Mouse (Mus musculus): ENCODE results near the gene Rps6ka4. TPM values are rescaled to one million over a fixed set of nuclear protein-coding genes. Genes with fewer than 3 reads are reported as not detected.

Rps6ka4 gene
- polyA plus RNA-seq, 1 experiment from 2014 or later: 4.9 TPM

DNA sequence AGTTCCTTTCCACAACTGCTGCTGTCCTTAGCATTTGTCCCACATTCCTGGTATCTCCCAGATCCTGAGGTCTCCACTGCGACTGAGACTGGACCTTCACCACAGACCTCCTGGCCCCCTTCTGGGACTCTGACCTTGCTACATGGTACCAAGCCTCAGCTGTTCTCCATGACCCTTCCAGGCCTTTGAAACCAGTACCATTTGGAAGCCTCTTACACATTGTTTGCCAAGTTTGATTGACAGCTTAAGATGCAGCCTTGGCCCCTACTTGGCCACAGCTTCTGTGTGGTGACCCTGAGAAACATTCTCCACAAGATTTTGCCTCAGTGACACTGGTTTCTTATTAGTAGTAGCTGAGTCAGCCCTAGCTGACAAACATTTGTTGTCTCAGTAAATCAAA is 1.9 kb upstream of the Rps6ka4 start:
- H3K27me3 ChIP-seq (ENCODE audit: poor library complexity, severe bottlenecking): peaks cover 100% of the 10 kb centered on the region
- no peaks in the 10 kb centered on the region for H3K9me3 ChIP-seq
- no peak for DNase-seq (ENCODE audit: extremely low spot score, low spot score)
- 64% methylated on average over 1 of the region's 1 CpGs for WGBS
- no peaks in the 10 kb centered on the region for H3K36me3 ChIP-seq (replicated peaks)
- peaks cover 25% of the 10 kb centered on the region for H3K4me1 ChIP-seq
- H3K27ac ChIP-seq: no peak overlapping the region
- H3K4me3 ChIP-seq: no peak overlapping the region

GRCm38 (mm10) chr19:6841292-6841597 is 809 bp upstream of the Rps6ka4 start:
- Histone ChIP-seq H3K4me3 (no peak overlapping the region), H3K36me3 (replicated peaks) (no peaks in the 10 kb centered on the region), H3K27me3 (ENCODE audit: poor library complexity, severe bottlenecking) (peaks cover 100% of the 10 kb centered on the region), H3K4me1 (peaks cover 22% of the 10 kb centered on the region), H3K27ac (no peak overlapping the region), H3K9me3 (no peaks in the 10 kb centered on the region)
- DNase-seq (ENCODE audit: extremely low spot score, low spot score): no peak
- 31% methylated on average over 3 of the region's 3 CpGs for WGBS

DNA sequence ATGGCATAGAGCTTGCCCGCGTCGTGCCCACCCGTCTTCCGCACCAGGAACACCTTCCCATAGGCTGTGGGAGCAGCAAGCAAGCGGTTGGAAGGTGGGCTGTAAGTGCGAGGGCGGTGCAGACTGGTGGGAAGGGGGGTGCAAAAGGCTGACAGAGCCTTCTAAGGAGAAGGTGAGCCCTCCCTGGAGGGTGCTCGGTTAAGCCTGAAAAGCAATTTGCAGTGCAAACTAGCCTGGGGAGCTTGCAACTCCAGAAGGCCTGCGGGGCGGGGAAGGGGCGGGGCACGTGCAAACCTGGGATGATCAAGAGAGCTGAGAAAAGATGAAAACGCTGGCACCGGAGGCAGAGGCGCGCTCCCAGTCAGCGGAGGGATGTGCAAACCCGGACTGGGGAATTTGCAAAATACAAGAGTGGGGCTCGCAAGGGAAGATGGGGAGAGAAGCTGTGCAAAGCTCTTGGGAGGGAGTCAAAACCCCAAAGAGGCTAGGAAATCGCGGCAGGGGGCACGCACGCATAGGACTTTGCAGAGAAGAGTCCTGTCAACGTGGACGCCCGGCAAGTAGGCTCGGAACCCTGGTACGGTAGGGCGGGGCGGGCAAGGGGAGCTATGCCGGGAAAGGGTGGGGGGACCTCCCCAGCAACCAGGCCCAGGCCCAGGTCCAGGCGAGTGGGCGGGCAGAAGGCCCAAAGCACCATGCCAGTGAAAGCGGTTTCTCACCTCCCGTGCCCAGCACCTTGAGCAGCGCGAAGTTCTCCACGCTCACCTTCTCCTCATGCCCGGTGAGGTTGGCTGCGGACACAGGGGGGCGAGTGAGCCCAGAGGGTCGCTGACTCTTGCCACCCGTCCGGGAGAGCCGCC is 591 bp downstream of the Rps6ka4 start:
- DNase-seq (ENCODE audit: extremely low spot score, low spot score): peak; percentile 38
- peak overlapping the region; percentile 81 for H3K27ac ChIP-seq
- H3K4me3 ChIP-seq: peak overlapping the region; percentile 77
- no peaks in the 10 kb centered on the region for H3K9me3 ChIP-seq
- WGBS: under 1% methylated on average over 46 of the region's 46 CpGs
- peaks cover 22% of the 10 kb centered on the region for H3K4me1 ChIP-seq
- H3K36me3 ChIP-seq (replicated peaks): no peaks in the 10 kb centered on the region
- H3K27me3 ChIP-seq (ENCODE audit: poor library complexity, severe bottlenecking): peaks cover 100% of the 10 kb centered on the region

DNA sequence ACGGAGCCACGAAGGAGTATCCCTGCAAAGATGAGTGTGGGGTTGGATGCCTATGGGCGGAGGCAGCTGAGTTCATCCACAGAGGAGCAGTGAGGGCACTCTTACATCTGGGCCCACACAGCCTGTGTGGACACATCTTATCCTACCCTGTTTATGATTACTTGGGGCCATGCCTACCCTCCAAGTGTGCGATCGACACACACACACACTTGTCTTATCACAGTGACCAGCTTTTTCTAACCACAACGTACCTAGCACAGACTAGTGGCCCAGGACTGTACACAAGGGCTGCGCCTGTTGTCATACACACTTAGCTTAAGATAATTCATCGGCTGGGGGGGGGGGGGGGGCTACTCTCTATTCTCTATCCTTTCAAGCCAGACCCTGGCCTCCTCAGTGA is 8.1 kb downstream of the Rps6ka4 start:
- 84% methylated on average over 8 of the region's 8 CpGs for WGBS
- Histone ChIP-seq H3K9me3 (no peaks in the 10 kb centered on the region), H3K4me1 (peaks cover 28% of the 10 kb centered on the region), H3K27ac (no peak overlapping the region), H3K27me3 (ENCODE audit: poor library complexity, severe bottlenecking) (peaks cover 95% of the 10 kb centered on the region), H3K36me3 (replicated peaks) (no peaks in the 10 kb centered on the region), H3K4me3 (no peak overlapping the region)
- DNase-seq (ENCODE audit: extremely low spot score, low spot score): no peak

DNA sequence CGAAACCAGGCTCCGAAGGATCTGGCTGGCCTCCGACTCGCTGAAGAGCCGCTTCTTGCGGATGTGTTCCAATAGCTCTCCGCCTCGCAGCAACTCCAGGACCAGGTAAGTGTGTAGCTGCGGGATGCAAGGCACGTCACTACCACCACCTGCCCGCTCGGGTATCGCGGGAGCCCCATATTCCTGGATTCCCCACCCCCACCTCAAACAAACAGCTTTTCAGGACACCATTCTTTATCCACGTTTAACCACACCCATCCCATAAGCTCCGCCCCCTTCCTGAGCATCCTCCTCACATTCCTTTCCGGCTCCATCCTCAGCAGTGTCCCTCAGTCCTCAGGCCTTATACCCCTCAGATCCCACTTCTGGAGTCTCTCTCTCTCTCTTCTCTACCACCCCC is 9.1 kb downstream of the Rps6ka4 start:
- peak overlapping the region; percentile 53 for H3K4me3 ChIP-seq
- H3K9me3 ChIP-seq: no peaks in the 10 kb centered on the region
- H3K4me1 ChIP-seq: peaks cover 28% of the 10 kb centered on the region
- no peak for DNase-seq (ENCODE audit: extremely low spot score, low spot score)
- H3K36me3 ChIP-seq (replicated peaks): no peaks in the 10 kb centered on the region
- H3K27me3 ChIP-seq (ENCODE audit: poor library complexity, severe bottlenecking): peaks cover 93% of the 10 kb centered on the region
- no peak overlapping the region for H3K27ac ChIP-seq
- 4% methylated on average over 17 of the region's 17 CpGs for WGBS

GRCm38 (mm10) chr19:6830556-6831316 is 9.7 kb downstream of the Rps6ka4 start:
- peaks cover 89% of the 10 kb centered on the region for H3K27me3 ChIP-seq (ENCODE audit: poor library complexity, severe bottlenecking)
- WGBS: 2% methylated on average over 38 of the region's 38 CpGs
- no peak for DNase-seq (ENCODE audit: extremely low spot score, low spot score)
- H3K36me3 ChIP-seq (replicated peaks): no peaks in the 10 kb centered on the region
- H3K4me1 ChIP-seq: peaks cover 28% of the 10 kb centered on the region
- H3K4me3 ChIP-seq: peak overlapping the region; percentile 53
- H3K27ac ChIP-seq: no peak overlapping the region
- H3K9me3 ChIP-seq: no peaks in the 10 kb centered on the region

- no peaks in the 10 kb centered on the region for H3K36me3 ChIP-seq (replicated peaks)
- under 1% methylated on average over 48 of the region's 48 CpGs for WGBS
- DNase-seq (ENCODE audit: extremely low spot score, low spot score): peak; percentile 41
- H3K27ac ChIP-seq: no peak overlapping the region
- peaks cover 85% of the 10 kb centered on the region for H3K27me3 ChIP-seq (ENCODE audit: poor library complexity, severe bottlenecking)
- peaks cover 28% of the 10 kb centered on the region for H3K4me1 ChIP-seq
- H3K4me3 ChIP-seq: peak overlapping the region; percentile 53
- H3K9me3 ChIP-seq: no peaks in the 10 kb centered on the region
Observed at GRCm38 (mm10) chr19:6829870-6830555, 10.4 kb downstream of the Rps6ka4 start.

GRCm38 (mm10) chr19:6829069-6829468 is 11.4 kb downstream of the Rps6ka4 start:
- no peaks in the 10 kb centered on the region for H3K9me3 ChIP-seq
- WGBS: 21% methylated on average over 3 of the region's 3 CpGs
- DNase-seq (ENCODE audit: extremely low spot score, low spot score): no peak
- peaks cover 28% of the 10 kb centered on the region for H3K4me1 ChIP-seq
- no peak overlapping the region for H3K27ac ChIP-seq
- peaks cover 76% of the 10 kb centered on the region for H3K27me3 ChIP-seq (ENCODE audit: poor library complexity, severe bottlenecking)
- no peak overlapping the region for H3K4me3 ChIP-seq
- no peaks in the 10 kb centered on the region for H3K36me3 ChIP-seq (replicated peaks)

- peaks cover 67% of the 10 kb centered on the region for H3K27me3 ChIP-seq (ENCODE audit: poor library complexity, severe bottlenecking)
- H3K9me3 ChIP-seq: no peaks in the 10 kb centered on the region
- H3K4me1 ChIP-seq: peaks cover 24% of the 10 kb centered on the region
- no peaks in the 10 kb centered on the region for H3K36me3 ChIP-seq (replicated peaks)
- H3K27ac ChIP-seq: no peak overlapping the region
- no peak overlapping the region for H3K4me3 ChIP-seq
- DNase-seq (ENCODE audit: extremely low spot score, low spot score): no peak
- WGBS: 80% methylated on average over 3 of the region's 3 CpGs
Observed at GRCm38 (mm10) chr19:6826601-6827000, 13.8 kb downstream of the Rps6ka4 start.

DNA sequence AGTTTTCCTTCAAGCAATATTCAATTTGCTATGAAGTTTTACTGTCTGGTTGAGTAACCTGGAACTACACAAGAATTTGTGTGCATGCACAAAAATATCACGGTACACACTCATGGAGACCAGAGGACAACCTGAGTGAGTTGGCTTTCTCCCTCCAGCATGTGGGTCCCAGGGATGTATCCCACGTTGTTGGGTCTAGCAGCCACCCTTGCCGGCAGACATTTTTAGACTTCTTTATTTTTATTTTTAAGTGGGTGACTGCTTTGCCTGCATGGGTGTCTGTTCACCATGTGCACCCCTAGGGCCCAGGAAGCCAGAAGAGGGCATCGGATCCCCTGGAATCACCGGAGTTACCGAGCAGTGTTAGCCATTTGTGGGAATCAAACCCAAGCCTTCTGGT is 15.1 kb downstream of the Rps6ka4 start:
- H3K4me3 ChIP-seq: no peak overlapping the region
- no peak for DNase-seq (ENCODE audit: extremely low spot score, low spot score)
- 93% methylated on average over 6 of the region's 6 CpGs for WGBS
- peaks cover 12% of the 10 kb centered on the region for H3K4me1 ChIP-seq
- H3K36me3 ChIP-seq (replicated peaks): no peaks in the 10 kb centered on the region
- H3K9me3 ChIP-seq: 0 out of 2 replicates have a peak, but pooled peaks cover 3% of the 10 kb centered on the region
- no peak overlapping the region for H3K27ac ChIP-seq
- H3K27me3 ChIP-seq (ENCODE audit: poor library complexity, severe bottlenecking): peaks cover 55% of the 10 kb centered on the region

DNA sequence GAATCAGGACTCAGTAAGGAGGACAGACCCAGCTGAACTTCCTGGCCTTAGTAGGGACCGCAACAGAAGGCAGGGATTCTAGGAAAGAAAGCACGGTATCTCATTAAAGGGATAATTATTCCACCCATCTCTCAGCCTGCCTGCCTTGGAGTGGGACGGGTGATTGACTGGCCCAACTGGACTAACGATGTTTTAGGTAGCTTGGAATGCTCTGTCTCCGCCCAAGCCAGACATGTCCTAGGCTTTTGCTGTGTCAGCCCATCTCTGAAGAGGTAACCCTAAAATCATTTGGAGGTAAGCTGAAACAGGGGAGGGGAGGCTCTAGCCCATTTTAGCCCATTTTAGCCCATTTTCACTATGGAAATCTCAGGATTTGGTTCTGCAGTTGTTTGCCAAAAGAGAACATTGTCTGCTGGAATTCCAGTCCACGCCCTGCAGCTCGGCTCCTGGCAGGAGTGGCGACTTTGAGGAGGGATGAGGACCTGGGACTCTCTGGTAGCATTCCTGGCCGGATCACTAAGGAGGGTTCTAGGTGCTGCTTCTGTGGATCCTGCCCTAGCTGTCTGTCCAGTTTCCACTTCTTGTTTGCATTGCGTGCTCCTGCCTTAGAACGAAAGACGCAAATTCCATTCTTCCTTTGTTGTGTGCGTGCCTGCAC is 19.8 kb downstream of the Rps6ka4 start:
- Histone ChIP-seq H3K36me3 (replicated peaks) (no peaks in the 10 kb centered on the region), H3K27ac (no peak overlapping the region), H3K4me1 (peaks cover 8% of the 10 kb centered on the region; the same call in 1 of the 2 replicates), H3K4me3 (no peak overlapping the region), H3K27me3 (ENCODE audit: poor library complexity, severe bottlenecking) (peaks cover 14% of the 10 kb centered on the region), H3K9me3 (0 out of 2 replicates have a peak, but pooled peaks cover 3% of the 10 kb centered on the region)
- no peak for DNase-seq (ENCODE audit: extremely low spot score, low spot score)
- WGBS: 85% methylated on average over 13 of the region's 13 CpGs

- Histone ChIP-seq H3K4me1 (peaks cover 12% of the 10 kb centered on the region), H3K27ac (0 out of 2 replicates have a peak overlapping the region, but pooled peaks have one; percentile 2), H3K4me3 (no peak overlapping the region), H3K27me3 (ENCODE audit: poor library complexity, severe bottlenecking) (peaks cover 12% of the 10 kb centered on the region), H3K36me3 (replicated peaks) (no peaks in the 10 kb centered on the region), H3K9me3 (0 out of 2 replicates have a peak, but pooled peaks cover 7% of the 10 kb centered on the region)
- no peak for DNase-seq (ENCODE audit: extremely low spot score, low spot score)
- WGBS: 49% methylated on average over 10 of the region's 10 CpGs
Observed at GRCm38 (mm10) chr19:6819143-6819827, 21.2 kb downstream of the Rps6ka4 start.

All from forebrain, embryonic 10.5 days (tissue).